Mouse (Mus musculus) small intestine, adult 2 months (tissue): Measurements from ENCODE around the gene Cit.

Experiments used
- CTCF ChIP-seq: fragments of 200-500 bp; IDR thresholded peaks from 2 replicates; pipeline ENCODE4 v1.5.1; 2012; ENCODE audit warnings: low read depth, mild to moderate bottlenecking, control low read depth, inconsistent platforms, low read length, moderate library complexity, mixed read lengths; ENCODE audit not compliant: insufficient replicate concordance, insufficient read length; ENCODE audit errors: extremely low read depth
- POLR2A ChIP-seq: fragments of 200-500 bp; IDR thresholded peaks from 2 replicates; pipeline ENCODE4 v1.6.1; 2012; ENCODE audit warnings: low read depth, mild to moderate bottlenecking, control low read depth, inconsistent platforms, low read length, moderate library complexity

DNA sequence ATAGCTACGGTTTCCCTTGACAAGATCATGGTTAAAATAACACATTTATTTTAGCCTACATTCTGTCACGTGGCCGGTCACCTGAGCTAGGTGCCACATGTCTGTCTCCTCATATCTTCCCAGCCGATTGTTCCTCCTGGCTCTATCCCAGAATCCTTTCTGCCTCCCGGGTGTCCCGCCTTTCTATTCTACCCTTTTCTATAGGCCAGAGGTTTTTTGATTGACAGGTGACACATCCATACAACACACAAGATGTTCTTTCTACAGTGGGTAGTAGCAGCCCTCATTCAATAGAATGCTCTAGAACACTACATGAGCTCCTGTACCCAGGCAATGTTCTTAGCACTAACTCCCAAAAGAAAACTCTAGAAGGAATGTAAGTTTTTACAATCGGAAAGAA is 23.2 kb upstream of the Cit start:
- no peak for TF ChIP-seq POLR2A
- no peak for TF ChIP-seq CTCF
